Mouse (Mus musculus) MEL (cell line): Measurements from ENCODE around the gene Npr1. TPM values are rescaled to one million over a fixed set of nuclear protein-coding genes. Genes with fewer than 3 reads are reported as not detected.
A peak's percentile ranks its signal among the peaks of the same experiment; 100 is the strongest.

ENCODE experiments used
- DNase-seq: peaks from one replicate; pipeline ENCODE4 v3.0.0; 2011; ENCODE audit warnings: low read depth, low spot score
- H3K27ac ChIP-seq: 2 replicates; pipeline ENCODE4 v1.5.1; 2012; ENCODE audit warnings: low read depth, mild to moderate bottlenecking, control low read depth, low read length, moderate library complexity; ENCODE audit not compliant: control insufficient read depth
- H3K27me3 ChIP-seq, 2 experiments: fragments of 150-350 bp in 1 of 2; sonication (generic) in 1 of 2; 2 replicates each; pipeline ENCODE4 v1.6.1; 2012; ENCODE audit warnings: low read length in 2 of 2, mild to moderate bottlenecking in 2 of 2, improper control_type of control experiment in 1 of 2, moderate library complexity in 1 of 2; ENCODE audit not compliant: insufficient read depth in 2 of 2, control insufficient read depth in 1 of 2
- H3K36me3 ChIP-seq, 2 experiments: 2 replicates each; pipeline ENCODE4 v1.6.1; 2012 to 2014; ENCODE audit warnings: low read length in 2 of 2, improper control_type of control experiment in 1 of 2, inconsistent platforms in 1 of 2, mild to moderate bottlenecking in 1 of 2; ENCODE audit not compliant: insufficient read depth in 2 of 2, control insufficient read depth in 1 of 2
- H3K4me1 ChIP-seq, 2 experiments: fragments of 150-350 bp in 1 of 2; sonication (generic) in 1 of 2; 2 replicates each; pipeline ENCODE4 v1.6.1; 2012; ENCODE audit warnings: low read length in 2 of 2, improper control_type of control experiment in 1 of 2, mild to moderate bottlenecking in 1 of 2; ENCODE audit not compliant: insufficient read depth in 2 of 2, control insufficient read depth in 1 of 2
- H3K4me3 ChIP-seq, 2 experiments: fragments of 150-350 bp in 1 of 2; sonication (generic) in 1 of 2; 2 replicates each; pipeline ENCODE4 v1.5.1; 2012; ENCODE audit warnings: low read depth in 2 of 2, low read length in 2 of 2, mild to moderate bottlenecking in 2 of 2, moderate library complexity in 2 of 2, control low read depth in 1 of 2, improper control_type of control experiment in 1 of 2; ENCODE audit not compliant: control insufficient read depth in 1 of 2, insufficient read depth in 1 of 2
- H3K79me2 ChIP-seq: 2 replicates; pipeline ENCODE4 v1.6.1; 2012; ENCODE audit warnings: mild to moderate bottlenecking, low read length, moderate library complexity; ENCODE audit not compliant: control insufficient read depth, poor library complexity, insufficient read depth
- H3K9ac ChIP-seq: 2 replicates; pipeline ENCODE4 v1.6.1; 2012; ENCODE audit warnings: low read depth, mild to moderate bottlenecking, control low read depth, low read length, moderate library complexity; ENCODE audit not compliant: control insufficient read depth, poor library complexity, severe bottlenecking
- H3K9me3 ChIP-seq: fragments of 150-350 bp; sonication (generic); replicated peaks from 2 replicates; pipeline ENCODE4 v1.6.1; 2012; ENCODE audit warnings: mild to moderate bottlenecking, low read length, improper control_type of control experiment, moderate library complexity; ENCODE audit not compliant: insufficient read depth
- CHD1 ChIP-seq: IDR thresholded peaks from 2 replicates; pipeline ENCODE4 v1.6.1; 2012; ENCODE audit warnings: low read depth, mild to moderate bottlenecking, inconsistent platforms, low read length, improper control_type of control experiment
- CTCF ChIP-seq, 3 experiments: IDR thresholded peaks in 2 of 3; conservative IDR thresholded peaks in 1 of 3; 2 replicates each; pipeline ENCODE4 v1.5.1; 2011 to 2012; ENCODE audit warnings: low read length in 3 of 3, low read depth in 2 of 3, mild to moderate bottlenecking in 2 of 3, improper control_type of control experiment in 1 of 3, inconsistent platforms in 1 of 3, mixed read lengths in 1 of 3, moderate library complexity in 1 of 3; ENCODE audit not compliant: control insufficient read depth in 1 of 3, insufficient read depth in 1 of 3, poor library complexity in 1 of 3, severe bottlenecking in 1 of 3
- E2F4 ChIP-seq: IDR thresholded peaks from 2 replicates; pipeline ENCODE4 v1.6.1; 2011; ENCODE audit warnings: low read depth, low read length, improper control_type of control experiment, borderline replicate concordance
- ELF1 ChIP-seq: IDR thresholded peaks from 2 replicates; pipeline ENCODE4 v1.6.1; 2014; ENCODE audit warnings: low read depth, mild to moderate bottlenecking, inconsistent platforms, low read length, improper control_type of control experiment, moderate library complexity
- ETS1 ChIP-seq: IDR thresholded peaks from 2 replicates; pipeline ENCODE4 v1.6.1; 2012; ENCODE audit warnings: low read depth, mild to moderate bottlenecking, inconsistent platforms, low read length, improper control_type of control experiment, moderate library complexity
- HCFC1 ChIP-seq: IDR thresholded peaks from 2 replicates; pipeline ENCODE4 v1.6.1; 2012; ENCODE audit warnings: low read depth, mild to moderate bottlenecking, inconsistent platforms, low read length, improper control_type of control experiment, moderate library complexity
- JUND ChIP-seq: IDR thresholded peaks from 2 replicates; pipeline ENCODE4 v1.6.1; 2011; ENCODE audit warnings: low read depth, mild to moderate bottlenecking, improper control_type of control experiment, low read length
- KAT2A ChIP-seq: conservative IDR thresholded peaks from 2 replicates; pipeline ENCODE4 v1.6.1; 2012; ENCODE audit warnings: low read depth, low read length, improper control_type of control experiment, inconsistent platforms
- MAX ChIP-seq: IDR thresholded peaks from 2 replicates; pipeline ENCODE4 v1.6.1; 2011; ENCODE audit warnings: low read length, improper control_type of control experiment
- MEF2A ChIP-seq: IDR thresholded peaks from 2 replicates; pipeline ENCODE4 v1.6.1; 2014; ENCODE audit warnings: low read depth, mild to moderate bottlenecking, inconsistent platforms, low read length, improper control_type of control experiment; ENCODE audit not compliant: poor library complexity, insufficient replicate concordance, severe bottlenecking; ENCODE audit errors: extremely low read depth
- NRF1 ChIP-seq: IDR thresholded peaks from 2 replicates; pipeline ENCODE4 v1.6.1; 2014; ENCODE audit warnings: low read depth, mild to moderate bottlenecking, inconsistent platforms, low read length, improper control_type of control experiment, moderate library complexity; ENCODE audit not compliant: poor library complexity, insufficient read depth, severe bottlenecking
- POLR2AphosphoS2 ChIP-seq: IDR thresholded peaks from 2 replicates; pipeline ENCODE4 v1.6.1; 2011; ENCODE audit warnings: low read length, improper control_type of control experiment
- RAD21 ChIP-seq: IDR thresholded peaks from 2 replicates; pipeline ENCODE4 v1.6.1; 2011; ENCODE audit warnings: mild to moderate bottlenecking, low read depth, low read length, improper control_type of control experiment
- TCF12 ChIP-seq: IDR thresholded peaks from 2 replicates; pipeline ENCODE4 v1.6.1; 2014; ENCODE audit warnings: low read depth, mild to moderate bottlenecking, inconsistent platforms, low read length, improper control_type of control experiment, moderate library complexity
- USF1 ChIP-seq: IDR thresholded peaks from 2 replicates; pipeline ENCODE4 v1.6.1; 2014; ENCODE audit warnings: low read depth, mild to moderate bottlenecking, inconsistent platforms, low read length, improper control_type of control experiment, moderate library complexity
- ZKSCAN1 ChIP-seq: IDR thresholded peaks from 2 replicates; pipeline ENCODE4 v1.6.1; 2012; ENCODE audit warnings: low read depth, mild to moderate bottlenecking, inconsistent platforms, low read length, improper control_type of control experiment, moderate library complexity
- ZNF384 ChIP-seq: IDR thresholded peaks from 2 replicates; pipeline ENCODE4 v1.6.1; 2012; ENCODE audit warnings: low read depth, mild to moderate bottlenecking, inconsistent platforms, low read length, improper control_type of control experiment
- polyA plus RNA-seq, 2 experiments: library from polyadenylated mRNA; stranded (reverse) in 1 of 2; unstranded in 1 of 2; fragments of >175 nt in 1 of 2; fragments of >200 nt in 1 of 2; gene quantifications; 2 replicates each; pipeline versions ENCODE4 v1.2.1 to v1.2.4; 2012; ENCODE audit warnings: low replicate concordance in 2 of 2, low read depth in 1 of 2; ENCODE audit not compliant: insufficient read length in 2 of 2, insufficient read depth in 1 of 2, missing spikeins in 1 of 2
- total RNA-seq: library from RNA; depleted of rRNA; stranded (reverse); fragments of 300-350 nt; gene quantifications from 2 replicates; pipeline ENCODE4 v1.2.3, GENCODE M21; 2012

Gene Npr1
- total and polyA plus RNA-seq, 3 experiments = 0.11 TPM; not detected in 2

GRCm38 (mm10) chr3:90445417-90446200, 20.1 kb downstream of the Npr1 start:
- H3K9ac ChIP-seq = no peak overlapping the region
- H3K9me3 ChIP-seq = no peaks in the 10 kb centered on the region
- no peaks in the 10 kb centered on the region; the same call in 1 of the 2 replicates for H3K79me2 ChIP-seq
- H3K4me1 ChIP-seq = peaks cover 3 to 16% of the 10 kb centered on the region in 2 experiments
- no peaks in the 10 kb centered on the region; a peak in 1 of 4 replicates for H3K27me3 ChIP-seq
- no peak overlapping the region for H3K27ac ChIP-seq
- DNase-seq = no peak
- H3K36me3 ChIP-seq = peaks cover 0 to 9% of the 10 kb centered on the region in 2 experiments; a peak in 2 of 4 replicates
- H3K4me3 ChIP-seq = 0 out of 4 replicates have a peak overlapping the region, but pooled peaks of 1 of the 2 experiments have one; percentile 37
- TF ChIP-seq KAT2A (no peak), NRF1 (no peak), ZNF384 (peak; percentile 91)
- TF ChIP-seq, all 39 proteins: peak for 1

DNA sequence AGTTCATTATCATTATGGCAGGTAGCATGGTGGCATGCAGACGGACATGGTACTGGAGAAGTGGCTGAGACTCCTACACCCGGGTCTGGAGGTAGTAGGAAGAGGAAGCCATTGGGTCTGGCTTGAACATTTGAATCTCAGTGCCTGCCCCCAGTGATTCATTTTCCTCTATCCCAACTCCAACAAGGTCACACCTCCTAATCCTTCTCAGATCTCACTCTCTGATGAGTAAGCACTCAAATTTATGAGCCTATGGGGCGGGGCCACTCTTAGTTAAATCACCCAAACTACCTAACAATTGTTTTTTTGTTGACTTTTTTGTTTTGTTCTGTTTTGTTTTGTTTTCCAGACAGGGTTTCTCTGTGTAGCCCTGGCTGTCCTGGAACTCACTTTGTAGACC, 21.7 kb downstream of the Npr1 start:
- DNase-seq = no peak
- TF ChIP-seq RAD21 (no peak), MEF2A (no peak), ELF1 (no peak), CHD1 (no peak), POLR2AphosphoS2 (no peak), ZNF384 (no peak), TCF12 (no peak), CTCF (IDR thresholded peaks at IDR 0.05 in 2 of 3, conservative IDR thresholded peaks at IDR 0.05 in 1 of 3; ENCODE audit: control insufficient read depth in 1 of 3, insufficient read depth in 1 of 3, low read depth in 2 of 3, low read length in 3 of 3, poor library complexity in 1 of 3, severe bottlenecking in 1 of 3) (no peak), ZKSCAN1 (no peak), MAX (no peak), USF1 (no peak), HCFC1 (no peak), E2F4 (no peak), ETS1 (no peak), JUND (no peak)
- no peak overlapping the region for H3K9ac ChIP-seq
- H3K4me3 ChIP-seq = no peak overlapping the region
- H3K9me3 ChIP-seq = no peaks in the 10 kb centered on the region
- no peaks in the 10 kb centered on the region; the same call in 1 of the 2 replicates for H3K79me2 ChIP-seq
- peaks cover 3 to 16% of the 10 kb centered on the region in 2 experiments for H3K4me1 ChIP-seq
- peaks cover 0 to 9% of the 10 kb centered on the region in 2 experiments; a peak in 2 of 4 replicates for H3K36me3 ChIP-seq
- no peaks in the 10 kb centered on the region for H3K27me3 ChIP-seq
- H3K27ac ChIP-seq = no peak overlapping the region
